Mouse (Mus musculus) G1E (cell line): ENCODE measurements at regions not wholly inside any gene's neighbourhood (a gene's known extent, or its start where the extent isn't known, plus 50 kb on each side); places are given as distances from the start of the nearest gene placed in this dataset.

Experiments used
- CTCF ChIP-seq: IDR thresholded peaks from 2 replicates; pipeline ENCODE4 v1.5.1; 2012; ENCODE audit warnings: low read depth, low read length, inconsistent platforms, mixed read lengths
- GATA1 ChIP-seq: IDR thresholded peaks from 2 replicates; pipeline ENCODE4 v1.6.1; 2012; ENCODE audit warnings: borderline replicate concordance, low read length, inconsistent platforms, mixed read lengths
- GATA2 ChIP-seq: IDR thresholded peaks from 2 replicates; pipeline ENCODE4 v1.6.1; 2012; ENCODE audit warnings: low read depth, low read length, inconsistent platforms, borderline replicate concordance
- POLR2AphosphoS5 ChIP-seq: IDR thresholded peaks from 2 replicates; pipeline ENCODE4 v1.6.1; 2012; ENCODE audit warnings: low read depth, low read length, inconsistent platforms; ENCODE audit not compliant: insufficient replicate concordance
- TAL1 ChIP-seq: conservative IDR thresholded peaks from 2 replicates; pipeline ENCODE4 v1.6.1; 2012; ENCODE audit warnings: low read depth, low read length, inconsistent platforms, mixed read lengths

GRCm38 (mm10) chr13:28759026-28759425 is 194.5 kb downstream of the Sox4 start:
- TF ChIP-seq CTCF: no peak
- no peak for TF ChIP-seq TAL1
- no peak for TF ChIP-seq POLR2AphosphoS5
- no peak for TF ChIP-seq GATA2
- no peak for TF ChIP-seq GATA1
